Mouse (Mus musculus): Measurements from ENCODE around the gene Cenpp.

The Cenpp gene

DNA sequence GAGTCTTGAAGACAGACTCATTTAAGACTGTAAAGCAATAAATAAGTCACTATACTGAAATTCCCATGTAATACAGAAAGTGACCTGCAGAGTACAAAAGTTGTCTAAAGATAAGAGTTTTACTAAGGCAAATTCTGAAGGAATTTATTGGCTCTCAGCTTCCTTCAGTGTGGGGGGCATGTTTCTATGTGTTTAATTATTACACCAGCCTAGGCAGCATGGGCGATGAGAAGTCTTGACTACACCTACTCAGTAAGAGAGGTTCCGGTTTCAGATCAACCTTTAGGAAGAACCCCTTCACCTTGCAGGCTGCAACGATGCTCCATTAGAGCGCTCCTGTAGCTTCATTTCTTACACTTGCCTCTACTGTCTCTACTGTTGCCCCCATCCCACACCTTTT, 121.9 kb downstream of the Cenpp start:
- no peak for DNase-seq (ENCODE audit: low spot score in 2 of 2)

- no peak for DNase-seq (ENCODE audit: low spot score in 2 of 2)
These were observed 126.3 kb downstream of the Cenpp start for GRCm38 (mm10) chr13:49526235-49526634.

- DNase-seq (ENCODE audit: low spot score in 2 of 2) = no peak
These were observed 133.8 kb downstream of the Cenpp start for GRCm38 (mm10) chr13:49518761-49519160.

DNA sequence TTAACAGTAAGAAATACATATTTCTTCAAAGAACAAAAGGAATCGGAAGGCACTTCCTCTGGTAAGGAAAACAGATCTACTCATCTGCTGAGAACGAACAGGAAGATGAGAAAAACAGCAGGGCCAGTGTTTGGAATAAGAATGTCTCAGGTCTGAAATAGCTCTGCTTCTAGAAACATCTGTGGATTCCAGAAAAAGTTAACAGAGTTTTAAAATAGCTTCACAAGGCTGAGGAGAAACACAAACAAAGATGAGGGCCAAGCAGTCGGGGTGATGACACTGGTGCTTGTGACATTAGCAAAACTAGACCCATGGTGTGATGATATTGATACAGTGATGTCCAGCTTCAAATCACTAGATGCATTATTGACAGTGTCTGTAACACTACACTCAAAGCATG, 145.4 kb downstream of the Cenpp start:
- no peak for DNase-seq (ENCODE audit: low spot score in 2 of 2)

- DNase-seq (ENCODE audit: low spot score in 2 of 2) = no peak
These were observed 146.8 kb downstream of the Cenpp start for GRCm38 (mm10) chr13:49505776-49506175.

DNA sequence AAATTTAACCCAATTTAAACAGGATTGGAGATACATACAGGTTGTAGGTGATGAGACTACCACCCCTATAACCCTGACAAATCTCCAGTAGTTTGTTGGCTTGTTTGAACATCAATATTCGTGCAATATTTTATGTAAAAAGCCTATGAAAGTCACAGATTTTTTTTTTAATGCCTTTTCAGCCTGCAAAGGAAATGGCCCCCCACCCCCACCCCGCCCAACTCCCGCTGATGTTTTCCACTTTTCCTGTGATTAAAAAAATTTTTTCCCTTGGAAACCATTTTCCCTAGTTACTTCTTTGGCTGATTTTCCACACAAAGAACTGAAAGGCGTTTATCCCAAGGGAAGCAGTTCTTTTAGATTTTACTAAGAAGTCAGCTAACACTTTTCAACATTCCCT, 148.1 kb downstream of the Cenpp start, which contains the start of gene Ecm2:
Gene Ecm2, plus strand, starts transcription at position 301 of the 400 bp plus-strand sequence.
- DNase-seq (ENCODE audit: low spot score in 2 of 2) = no peak

DNA sequence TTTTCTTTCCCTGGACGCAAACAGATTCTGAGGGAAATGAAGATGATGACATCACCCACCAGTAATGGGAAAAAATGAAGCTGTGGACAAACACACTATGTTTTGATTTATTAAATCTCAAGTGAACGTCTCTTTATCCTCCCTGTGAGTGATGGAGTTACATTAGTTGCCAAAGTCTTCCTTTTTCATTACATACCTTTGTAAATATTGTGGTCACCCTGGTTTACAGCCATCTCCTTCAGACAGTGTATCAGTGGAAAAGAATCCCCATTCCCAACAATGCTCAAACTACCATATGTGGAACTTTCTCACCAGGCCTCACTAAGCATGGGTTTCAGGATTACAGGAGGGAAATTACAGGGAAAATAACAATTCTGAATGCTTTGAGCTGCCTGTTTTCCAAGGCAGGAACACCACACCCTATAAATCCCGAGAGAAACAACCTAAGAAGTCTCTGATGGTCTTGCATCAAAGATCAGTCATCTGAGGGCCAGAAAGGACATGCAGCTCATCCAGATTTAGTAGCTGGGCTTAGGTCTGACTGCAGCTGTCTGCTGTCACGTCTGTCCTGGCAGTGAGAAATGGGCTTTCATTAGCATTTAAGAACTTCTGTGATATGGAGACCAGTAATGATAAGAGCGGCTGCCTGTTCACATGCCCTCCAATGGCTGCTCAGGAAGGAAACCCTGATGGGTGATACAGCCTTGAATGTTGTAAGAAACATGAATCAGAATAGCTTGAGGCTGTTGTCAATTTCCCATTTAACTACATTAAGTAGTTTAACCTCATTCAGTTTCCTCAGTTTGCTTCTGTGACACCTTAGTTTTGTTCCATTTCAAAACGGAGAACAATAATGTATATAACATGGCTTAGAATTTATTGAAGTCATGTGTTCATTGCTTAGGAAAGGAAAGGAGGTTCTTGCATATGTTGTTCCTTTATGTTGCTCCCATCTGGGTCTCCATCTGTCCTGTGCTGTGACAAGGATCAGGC, 159.9 kb downstream of the Cenpp start, which contains the start of gene Tes3-ps:
Gene Tes3-ps, plus strand, starts transcription at position 943 of the 993 bp plus-strand sequence.
- DNase-seq (ENCODE audit: low spot score in 2 of 2) = no peak

DNA sequence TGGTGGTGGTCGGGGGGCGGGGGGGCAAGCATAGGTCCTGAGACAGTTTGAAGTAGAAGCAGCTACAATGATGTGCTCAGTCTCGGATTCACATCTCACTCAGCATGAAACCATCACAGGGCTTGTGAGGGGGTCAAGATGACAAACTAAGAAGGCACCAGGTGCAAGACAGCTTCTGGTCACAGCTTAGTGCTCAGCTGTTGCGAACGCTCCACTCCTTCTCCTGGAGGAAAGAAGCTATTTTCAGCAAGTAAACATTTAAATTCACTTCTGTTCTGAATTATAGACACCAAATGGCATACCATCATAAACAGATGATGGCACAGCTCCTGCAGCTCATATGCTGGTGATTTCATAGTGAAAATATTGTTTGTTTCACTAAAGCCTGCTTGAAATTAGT, 167.2 kb downstream of the Cenpp start:
- DNase-seq (ENCODE audit: low spot score in 2 of 2) = no peak

DNA sequence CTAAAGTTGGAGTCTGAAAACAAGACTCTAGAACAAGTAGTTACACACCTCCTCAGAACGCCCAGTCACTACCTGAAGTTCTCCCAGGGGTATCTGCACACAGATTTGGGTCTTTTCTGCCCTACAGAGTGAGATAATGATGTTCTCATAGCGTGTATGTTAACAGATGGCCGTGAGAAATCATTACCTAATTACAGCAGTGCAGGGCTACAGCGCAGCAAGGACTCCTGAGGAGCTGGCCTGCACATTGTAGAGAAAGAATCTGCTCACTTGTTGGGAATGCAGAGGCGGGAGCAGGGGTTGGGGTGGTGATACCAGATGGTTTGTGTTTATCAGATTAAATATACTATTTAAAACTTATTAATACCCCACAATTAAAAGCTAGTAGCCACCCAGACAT, 172.0 kb downstream of the Cenpp start:
- no peak for DNase-seq (ENCODE audit: low spot score in 2 of 2)

- no peak for DNase-seq (ENCODE audit: low spot score in 2 of 2)
These were observed 172.5 kb downstream of the Cenpp start for GRCm38 (mm10) chr13:49480057-49480456.

DNA sequence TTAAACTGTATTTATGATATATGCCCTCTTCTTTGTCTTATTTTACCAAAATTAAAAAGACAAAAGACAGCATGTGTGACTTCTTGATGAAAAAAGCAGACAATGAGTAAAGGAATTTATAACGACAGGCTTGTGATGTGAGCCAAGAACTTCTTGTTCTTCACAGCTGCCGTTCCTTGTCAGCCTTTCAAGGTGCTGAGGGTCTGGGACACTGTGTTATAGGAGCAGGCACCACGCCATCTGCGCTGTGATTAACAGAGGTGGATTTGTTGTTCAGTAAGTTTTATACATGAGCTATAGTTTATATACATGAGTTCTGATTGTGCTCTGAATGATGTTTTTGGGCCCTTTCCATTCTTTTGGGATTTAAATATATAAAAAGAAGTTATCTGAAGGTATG, 173.2 kb downstream of the Cenpp start:
- DNase-seq (ENCODE audit: low spot score in 2 of 2) = no peak

DNA sequence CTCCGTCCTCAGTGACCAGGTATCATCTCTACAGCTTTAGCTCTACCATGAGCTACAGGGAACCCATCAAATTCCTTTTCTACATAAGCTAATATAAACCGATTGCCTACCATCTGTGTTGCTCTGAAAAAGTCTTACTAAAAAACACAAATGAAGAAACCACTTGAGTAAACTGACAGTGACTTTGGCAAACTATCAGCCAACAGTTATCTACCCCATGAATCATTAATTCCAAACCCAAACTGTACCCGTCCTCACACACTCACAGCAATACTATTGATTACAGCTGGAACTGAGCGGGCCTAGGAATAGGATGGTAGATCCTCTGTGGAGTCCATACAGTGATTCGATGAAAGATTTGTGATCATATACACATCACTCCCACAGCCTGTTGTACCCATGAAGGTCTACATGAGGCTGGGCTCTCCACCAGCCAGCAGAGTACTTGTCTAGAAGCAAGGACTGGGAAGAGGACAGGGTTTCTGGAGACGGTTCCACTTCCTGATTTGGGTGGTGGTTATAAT, 173.7 kb downstream of the Cenpp start:
- DNase-seq (ENCODE audit: low spot score in 2 of 2) = no peak

DNA sequence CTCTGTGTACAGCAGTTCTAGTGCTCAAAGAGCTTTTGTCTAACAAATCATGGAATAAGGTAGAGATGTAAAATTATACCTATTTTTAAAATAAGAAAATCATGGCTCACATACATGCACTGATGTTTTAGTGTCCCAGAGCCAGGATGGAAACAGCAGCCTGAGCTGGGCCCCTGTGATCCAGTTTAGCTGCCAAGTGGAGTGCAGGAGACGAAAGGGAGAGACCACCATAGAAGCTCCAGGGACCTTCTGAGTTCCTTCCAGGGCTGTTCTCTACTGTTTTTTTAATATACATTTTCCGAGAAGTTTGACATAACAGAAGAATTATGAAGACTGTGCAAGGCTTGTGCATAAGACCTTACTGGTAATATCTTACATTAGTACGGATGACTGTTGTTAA, 174.7 kb downstream of the Cenpp start:
- no peak for DNase-seq (ENCODE audit: low spot score in 2 of 2)

GRCm38 (mm10) chr13:49472676-49473005, 179.9 kb downstream of the Cenpp start:
- DNase-seq (ENCODE audit: low spot score in 2 of 2) = no peak

GRCm38 (mm10) chr13:49471981-49472675, 180.5 kb downstream of the Cenpp start:
- DNase-seq (ENCODE audit: low spot score in 2 of 2) = no peak

DNA sequence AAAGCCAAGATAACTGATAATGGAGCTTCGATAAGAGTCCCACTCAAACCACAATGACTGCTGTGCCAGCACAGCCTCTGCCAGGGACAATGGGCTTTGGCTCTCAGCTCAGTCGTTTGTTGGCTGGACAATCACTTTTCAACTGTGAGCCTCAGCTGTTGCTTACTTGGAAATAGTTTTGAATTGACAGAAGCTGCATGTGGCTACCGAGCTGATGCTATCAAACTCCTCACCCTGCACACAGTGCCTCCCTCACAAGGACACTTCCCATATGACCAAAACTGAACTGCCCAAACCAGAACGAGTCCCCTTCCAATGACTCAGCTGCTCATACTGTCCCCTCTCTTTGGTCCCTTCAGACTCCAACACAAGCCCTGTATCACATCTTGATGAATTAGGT, 181.8 kb downstream of the Cenpp start:
- no peak for DNase-seq (ENCODE audit: low spot score in 2 of 2)

GRCm38 (mm10) chr13:49470319-49470718, 182.3 kb downstream of the Cenpp start:
- DNase-seq (ENCODE audit: low spot score in 2 of 2) = no peak

- DNase-seq (ENCODE audit: low spot score in 2 of 2) = no peak
These were observed 183.6 kb downstream of the Cenpp start for GRCm38 (mm10) chr13:49469002-49469401.

DNA sequence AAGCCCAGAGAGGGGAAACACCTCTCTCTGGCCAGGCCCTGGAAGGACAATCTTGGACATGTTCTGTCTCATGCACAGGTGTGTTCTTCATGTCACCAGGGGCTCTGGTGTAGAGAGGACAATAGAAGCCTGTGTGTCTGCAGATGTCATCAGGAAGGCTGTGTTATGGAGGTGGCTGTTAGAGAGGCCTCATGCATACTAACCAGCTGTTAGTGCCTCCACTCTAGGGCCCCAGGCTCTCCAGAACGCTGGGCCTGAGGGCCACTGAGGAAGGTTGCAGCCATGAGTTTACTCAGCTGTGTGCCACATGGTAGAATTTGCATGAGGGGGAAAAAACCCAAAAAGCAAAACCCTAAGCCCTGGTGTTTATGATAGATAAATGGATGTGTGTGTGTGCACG, 185.0 kb downstream of the Cenpp start:
- no peak for DNase-seq (ENCODE audit: low spot score in 2 of 2)

DNA sequence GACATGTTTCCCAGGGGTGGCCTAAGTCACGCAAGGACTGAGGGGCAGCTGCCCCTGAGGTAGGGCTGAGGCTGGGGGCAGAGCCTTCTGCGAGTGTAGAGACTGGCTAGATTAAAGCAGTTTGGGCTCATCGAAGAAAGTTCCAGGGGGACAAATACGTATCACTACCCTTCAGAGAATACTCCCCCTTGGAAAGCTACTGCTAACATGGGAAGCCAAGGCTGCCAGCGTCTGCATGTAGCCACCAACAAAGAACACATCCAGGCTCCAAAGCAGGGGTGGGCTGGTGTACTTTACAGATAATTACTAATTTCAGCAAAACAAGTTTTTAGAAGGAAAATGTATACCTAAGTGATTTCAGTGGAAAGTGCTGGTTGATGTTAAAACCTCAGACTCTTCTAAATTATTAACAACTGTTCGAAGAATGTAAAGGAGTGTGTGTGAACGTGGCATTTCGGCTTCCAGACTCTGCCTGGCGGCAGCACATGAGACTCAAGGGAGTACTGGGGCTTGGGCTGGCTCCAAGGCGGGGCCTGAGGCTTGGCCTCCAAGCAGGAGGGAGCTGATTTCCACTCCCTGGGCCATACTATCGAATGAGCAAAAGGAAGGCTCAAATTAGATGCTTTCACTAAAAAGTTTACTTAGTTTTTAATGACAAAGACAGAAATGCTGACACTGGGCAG, 186.1 kb downstream of the Cenpp start:
- DNase-seq (ENCODE audit: low spot score in 2 of 2) = no peak

GRCm38 (mm10) chr13:49465875-49466274, 186.7 kb downstream of the Cenpp start:
- DNase-seq (ENCODE audit: low spot score in 2 of 2) = no peak

DNA sequence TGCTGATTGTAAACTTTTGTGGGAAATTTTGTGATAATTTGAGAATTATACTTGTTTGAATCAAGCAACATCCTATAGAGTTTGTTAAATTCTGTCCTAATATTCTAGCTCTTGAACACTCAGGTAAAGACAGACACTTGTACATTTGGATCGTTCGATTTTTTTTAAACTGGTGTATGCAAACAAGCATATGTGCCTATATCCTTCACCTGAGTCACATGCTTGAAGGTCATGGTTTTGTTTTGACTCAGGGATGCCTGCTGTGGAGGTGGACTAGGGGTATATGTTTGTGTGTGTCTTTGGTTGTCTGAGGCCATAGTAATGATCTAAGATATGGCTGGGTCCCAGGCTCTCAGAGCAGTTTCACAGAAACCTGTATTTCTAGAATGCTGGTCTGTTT, 189.7 kb downstream of the Cenpp start:
- no peak for DNase-seq (ENCODE audit: low spot score in 2 of 2)
